Mouse (Mus musculus): Measurements from ENCODE around the gene Calm1. TPM values are rescaled to one million over a fixed set of nuclear protein-coding genes. Genes with fewer than 3 reads are reported as not detected.

Calm1 gene
- total and polyA plus RNA-seq, 3 experiments: 450 to 750 (median 627) TPM

DNA sequence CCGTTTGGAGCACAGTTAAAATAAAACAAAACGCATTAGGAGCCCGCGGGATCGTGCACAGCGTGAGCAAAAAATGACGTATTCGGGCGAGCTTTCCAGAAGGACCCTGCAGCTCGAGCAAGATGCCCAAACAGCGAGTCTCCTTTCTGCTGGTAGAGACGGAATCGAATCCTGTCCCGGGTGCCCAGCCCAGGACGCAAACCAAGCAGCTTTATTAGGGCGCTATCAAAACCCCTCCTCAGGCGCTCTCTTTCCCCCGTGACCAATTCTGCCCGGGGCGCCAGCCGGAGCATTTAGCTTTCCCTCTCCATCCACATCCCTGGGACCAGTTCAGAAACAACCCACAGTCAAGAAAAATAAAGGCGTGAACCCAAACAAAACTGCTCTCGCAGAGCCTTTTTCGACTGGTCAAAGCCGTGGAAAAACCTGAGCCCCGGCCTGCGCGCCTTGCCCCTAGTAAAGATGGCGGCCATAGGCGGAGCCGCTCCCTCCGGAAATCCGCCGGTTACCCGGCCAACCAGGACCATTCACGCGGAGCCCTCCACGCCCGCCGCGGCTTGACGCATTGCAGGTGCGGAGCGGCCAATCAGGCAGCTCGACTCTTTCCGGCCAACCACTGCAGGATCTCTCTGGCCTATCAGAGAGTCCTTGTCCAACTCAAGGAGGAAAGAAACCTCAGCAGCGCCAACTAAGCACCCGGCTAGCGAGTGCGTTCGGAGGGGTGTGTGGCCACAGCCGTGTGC is 12.1 kb upstream of the Calm1 start (continued):
- peak; percentile 81 for TF ChIP-seq MAZ (IDR thresholded peaks at IDR 0.05; ENCODE audit: low read depth, low read length)
- TF ChIP-seq USF2 (conservative IDR thresholded peaks at IDR 0.05; ENCODE audit: low read depth, low read length): no peak
- TF ChIP-seq SIN3A (IDR thresholded peaks at IDR 0.05; ENCODE audit: low read length): peak; percentile 66; the same call in 1 of the 2 replicates
- TF ChIP-seq E2F4 (IDR thresholded peaks at IDR 0.05; ENCODE audit: insufficient replicate concordance, low read depth, low read length): peak; percentile 71; the same call in 1 of the 2 replicates
- TF ChIP-seq JUND (conservative IDR thresholded peaks at IDR 0.05; ENCODE audit: low read depth, low read length): no peak
- TF ChIP-seq ZKSCAN1 (IDR thresholded peaks at IDR 0.05; ENCODE audit: borderline replicate concordance, low read depth, low read length): no peak
- TF ChIP-seq POLR2A (IDR thresholded peaks at IDR 0.05; ENCODE audit: low read depth, low read length): peak; percentile 88
- peak; percentile 45; the same call in 1 of the 2 replicates for TF ChIP-seq MEF2A (IDR thresholded peaks at IDR 0.05; ENCODE audit: borderline replicate concordance, low read depth, low read length)
- TF ChIP-seq MXI1 (IDR thresholded peaks at IDR 0.05; ENCODE audit: low read depth, low read length): peak; percentile 65; the same call in 1 of the 2 replicates
- TF ChIP-seq ELF1 (IDR thresholded peaks at IDR 0.05; ENCODE audit: low read depth, low read length): peak; percentile 81
- no peak for TF ChIP-seq UBTF (IDR thresholded peaks at IDR 0.05; ENCODE audit: low read depth, low read length)
- peak; percentile 78 for TF ChIP-seq TCF12 (IDR thresholded peaks at IDR 0.05; ENCODE audit: low read depth, low read length)
- peak; percentile 32 for TF ChIP-seq BHLHE40 (IDR thresholded peaks at IDR 0.05; ENCODE audit: low read depth, low read length)
- TF ChIP-seq ZMIZ1 (IDR thresholded peaks at IDR 0.05; ENCODE audit: low read depth, low read length): peak; percentile 86; the same call in 1 of the 2 replicates
- no peak for TF ChIP-seq PAX5 (IDR thresholded peaks at IDR 0.05; ENCODE audit: low read length)
- TF ChIP-seq NELFE (IDR thresholded peaks at IDR 0.05; ENCODE audit: low read depth, low read length): peak; percentile 79

GRCm38 (mm10) chr12:100187756-100188430 is 11.3 kb upstream of the Calm1 start:
- peak overlapping the region; percentile 37 for H3K27ac ChIP-seq (ENCODE audit: insufficient read depth, low read depth)
- H3K9ac ChIP-seq (ENCODE audit: insufficient read depth, low read depth): peak overlapping the region; percentile 91
- in situ Hi-C loops (cut with MboI; ENCODE audit: low pct_ligation_motif_present, low pct_unique_long_range_greater_than_20kb, low sequenced_read_pairs) (no loop called here), dilution Hi-C loops (cut with MboI; ENCODE audit: extremely low pct_ligation_motif_present, extremely low pct_unique_long_range_greater_than_20kb, low sequenced_read_pairs) (no loop called here)
- DNase-seq (ENCODE audit: extremely low read depth): peak; percentile 54
- TF ChIP-seq TCF12 (IDR thresholded peaks at IDR 0.05; ENCODE audit: low read depth, low read length): peak; percentile 12; the same call in 1 of the 2 replicates
- TF ChIP-seq TBP (conservative IDR thresholded peaks at IDR 0.05; ENCODE audit: low read depth, low read length): no peak
- TF ChIP-seq CTCF (conservative IDR thresholded peaks at IDR 0.05 in 1 of 2, IDR thresholded peaks at IDR 0.05 in 1 of 2; ENCODE audit: low read depth in 2 of 2, low read length in 2 of 2): no peak
- no peak; the same call in 1 of the 2 replicates for TF ChIP-seq POLR2A (IDR thresholded peaks at IDR 0.05; ENCODE audit: low read depth, low read length)
- no peak for TF ChIP-seq JUND (conservative IDR thresholded peaks at IDR 0.05; ENCODE audit: low read depth, low read length)
- TF ChIP-seq JUN (IDR thresholded peaks at IDR 0.05; ENCODE audit: insufficient read depth, low read depth, low read length): no peak
- peaks cover 8% of the 10 kb centered on the region for H3K9me3 ChIP-seq (replicated peaks; ENCODE audit: low read length)
- no peaks in the 10 kb centered on the region for H3K36me3 ChIP-seq (replicated peaks in 1 of 2; ENCODE audit: control insufficient read depth in 1 of 2, insufficient read depth in 1 of 2, low read length in 1 of 2)
- no peaks in the 10 kb centered on the region for H3K79me2 ChIP-seq (replicated peaks; ENCODE audit: control insufficient read depth, extremely low read depth, insufficient read depth, poor library complexity, severe bottlenecking)
- no peaks in the 10 kb centered on the region for H3K27me3 ChIP-seq (replicated peaks)
- H3K4me3 ChIP-seq (replicated peaks in 1 of 3; ENCODE audit: low read depth in 2 of 3, low read length in 2 of 3, poor library complexity in 1 of 3): peak overlapping the region; percentile 46 to 68 (median 68)
- H3K4me2 ChIP-seq (ENCODE audit: insufficient read depth, low read depth, poor library complexity, severe bottlenecking): peak overlapping the region; percentile 99
- H3K4me1 ChIP-seq (ENCODE audit: control insufficient read depth in 1 of 2, insufficient read depth in 2 of 2): peaks cover 0 to 22% of the 10 kb centered on the region in 2 experiments; a peak in 2 of 4 replicates
